Mouse (Mus musculus) induced T-regulatory cell, adult 2 months (primary cell): ENCODE measurements around the gene Dnajc15.
"Not testable (repeated sequence)": the region's sequence is repeated elsewhere in the genome, so short reads cannot be mapped to it uniquely, and the experiment has no call there.

Source experiments
- DNase-seq: peaks from one replicate; pipeline ENCODE4 v3.0.0-alpha.2; 2012; ENCODE audit warnings: low read depth

The Dnajc15 gene

DNA sequence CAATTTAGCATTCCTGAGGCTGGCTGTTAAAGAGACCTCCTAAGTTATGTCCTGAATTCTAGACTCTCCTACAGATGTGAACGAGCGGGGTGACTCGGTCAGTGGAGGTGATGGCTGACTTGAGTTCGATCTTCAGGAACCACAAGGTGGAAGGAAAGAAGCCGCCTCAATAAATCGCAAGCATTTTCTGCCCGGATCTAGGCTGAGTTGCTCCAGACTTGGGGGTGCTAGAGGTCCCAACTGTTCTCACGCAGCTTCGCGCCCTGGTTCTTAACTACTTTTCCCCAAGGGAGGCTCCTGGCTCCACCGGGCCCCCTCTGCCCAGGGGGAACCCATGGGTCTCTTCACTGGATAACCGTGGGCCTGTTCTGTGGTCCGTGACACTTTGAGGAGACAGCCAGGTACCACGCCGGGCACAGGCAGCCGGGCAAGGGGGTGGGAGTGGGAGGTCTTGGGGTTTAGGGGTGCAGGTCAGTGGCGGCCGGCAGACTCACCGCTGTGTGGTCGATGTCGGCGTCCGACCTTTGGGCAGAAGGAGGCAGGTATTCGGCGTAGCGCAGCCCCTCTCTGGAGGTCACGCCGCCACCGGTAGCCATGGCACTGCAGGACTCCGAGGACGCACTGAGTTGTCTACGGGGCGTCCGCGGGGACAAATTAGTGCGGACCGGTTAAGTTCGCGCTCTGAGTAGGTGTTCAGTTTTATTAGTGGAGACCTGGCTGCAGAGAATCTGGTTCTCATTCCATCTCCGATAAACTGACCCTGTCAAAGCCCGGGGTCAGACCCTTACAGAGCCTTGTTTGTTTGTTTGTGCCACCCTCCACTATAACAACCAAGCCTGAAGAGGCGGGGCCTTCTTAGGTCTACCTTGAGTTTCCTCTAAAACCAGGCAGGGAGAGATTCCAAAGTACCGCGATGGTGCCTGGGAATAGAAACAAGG lies at the start of gene Dnajc15:
Gene Dnajc15, minus strand, starts transcription at position 822 of the 938 bp plus-strand sequence.
- DNase-seq = peak; percentile 94

DNA sequence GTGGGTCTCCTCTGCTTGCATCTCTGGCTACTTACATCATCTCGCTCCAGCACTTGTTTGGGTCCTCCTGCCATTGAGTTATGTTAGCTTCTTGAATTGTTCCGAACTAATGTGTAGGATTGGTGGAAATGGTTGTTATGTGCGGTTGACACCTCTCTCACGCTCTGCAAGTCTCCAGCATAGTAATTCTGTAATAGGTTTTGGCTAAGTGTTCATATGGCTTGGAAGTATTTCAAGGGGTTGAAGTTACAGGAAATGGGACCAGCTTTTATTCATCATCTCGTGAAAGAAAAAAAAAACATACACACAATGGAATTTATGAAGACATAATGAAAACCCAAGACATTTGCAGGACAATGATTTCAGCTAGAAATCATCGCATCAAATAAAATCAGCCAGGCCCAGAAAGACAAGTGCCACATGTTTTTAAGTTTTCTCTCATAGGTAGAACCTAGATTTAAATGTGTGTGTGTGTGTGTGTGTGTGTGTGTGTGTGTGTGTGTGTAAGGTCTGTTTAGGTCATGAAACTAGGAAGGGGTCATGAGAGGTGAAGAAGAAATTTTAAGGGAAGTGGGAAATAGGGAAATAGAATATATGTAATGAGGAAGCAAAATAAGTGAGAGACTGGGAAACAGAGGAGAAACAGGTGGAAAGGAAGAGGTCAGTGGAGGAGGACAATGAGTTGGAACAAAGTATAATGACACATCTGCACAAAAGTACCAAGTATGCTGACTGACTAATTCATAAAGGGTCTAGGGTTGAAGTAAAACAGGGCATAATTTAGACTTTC lies 48.3 kb upstream of the Dnajc15 start:
- no peak for DNase-seq

DNA sequence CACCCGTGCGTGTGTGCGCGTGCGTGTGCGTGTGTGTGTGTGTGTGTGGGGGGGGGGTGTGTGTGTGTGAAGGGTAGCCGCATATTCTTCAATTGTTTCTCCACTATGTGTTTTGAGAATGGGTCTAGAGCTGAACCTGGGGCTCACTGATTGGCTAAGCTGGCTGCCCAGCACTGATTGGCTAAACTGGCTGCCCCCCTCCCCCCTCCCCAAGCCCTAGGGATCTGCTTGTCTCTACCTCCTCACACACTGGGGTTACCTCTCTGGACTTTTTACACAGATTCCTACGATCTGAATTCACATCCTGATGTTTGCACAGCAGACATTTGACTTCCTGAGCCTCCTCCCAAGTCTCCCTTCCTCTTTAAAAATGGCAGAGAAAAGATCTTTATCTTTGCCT lies 46.7 kb upstream of the Dnajc15 start:
- no peak for DNase-seq

DNA sequence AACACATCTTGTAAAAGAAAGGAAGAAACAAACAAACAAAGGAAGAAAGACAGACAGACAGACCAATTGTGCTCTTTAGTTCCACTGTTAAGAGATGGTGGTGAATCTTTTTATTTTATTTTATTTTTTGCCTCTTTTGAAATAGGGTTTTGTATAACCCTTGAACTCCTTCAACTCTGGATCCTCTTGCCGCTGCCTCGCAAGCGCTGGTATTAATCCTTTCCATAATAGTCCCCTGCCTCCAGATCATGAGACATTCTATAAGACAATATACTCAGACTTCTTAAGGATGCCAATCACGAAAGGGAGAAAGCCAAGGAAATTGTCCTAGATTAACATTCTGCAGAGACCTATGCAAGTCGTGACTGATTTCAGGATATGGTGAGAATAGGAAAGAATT lies 40.9 kb upstream of the Dnajc15 start:
- no peak for DNase-seq

DNA sequence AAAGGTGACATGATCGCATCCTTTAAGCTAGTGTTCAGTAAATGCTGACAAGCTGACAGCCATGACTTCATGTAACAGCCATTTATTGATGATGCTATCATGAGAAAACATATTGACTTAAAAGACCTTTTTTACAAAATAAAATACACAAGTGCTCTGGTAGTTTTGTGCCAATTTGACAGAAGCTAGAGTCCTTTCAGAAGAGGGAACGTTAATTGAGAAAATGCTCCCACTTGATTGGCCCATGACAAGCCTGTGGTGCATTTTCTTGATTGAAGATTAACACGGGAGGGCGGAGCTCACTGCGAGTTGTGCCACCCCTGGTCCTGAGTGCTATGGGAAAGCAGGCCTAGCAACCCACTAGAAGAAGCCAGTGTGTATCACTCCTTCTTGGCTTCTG lies 31.7 kb upstream of the Dnajc15 start:
- DNase-seq = peak; percentile 39

DNA sequence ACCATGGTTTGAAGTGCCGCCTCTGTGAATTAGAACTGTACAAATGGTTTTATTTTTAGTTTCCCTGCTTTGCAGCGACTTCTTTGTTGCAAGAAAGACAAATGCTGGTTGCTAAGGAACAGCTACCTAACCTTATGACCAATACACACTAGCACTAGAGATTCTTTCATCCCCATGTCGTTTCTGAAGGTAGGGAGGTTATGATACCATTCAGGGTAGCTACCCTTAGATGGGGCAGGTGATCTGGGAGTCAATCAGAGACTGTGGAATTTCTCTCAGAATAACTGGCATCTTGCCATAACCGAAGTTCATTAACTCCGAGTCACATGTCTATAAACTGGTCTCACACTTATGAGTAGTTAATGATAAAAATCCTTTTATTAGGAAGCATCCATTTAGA lies 30.5 kb upstream of the Dnajc15 start:
- DNase-seq = peak; percentile 47

DNA sequence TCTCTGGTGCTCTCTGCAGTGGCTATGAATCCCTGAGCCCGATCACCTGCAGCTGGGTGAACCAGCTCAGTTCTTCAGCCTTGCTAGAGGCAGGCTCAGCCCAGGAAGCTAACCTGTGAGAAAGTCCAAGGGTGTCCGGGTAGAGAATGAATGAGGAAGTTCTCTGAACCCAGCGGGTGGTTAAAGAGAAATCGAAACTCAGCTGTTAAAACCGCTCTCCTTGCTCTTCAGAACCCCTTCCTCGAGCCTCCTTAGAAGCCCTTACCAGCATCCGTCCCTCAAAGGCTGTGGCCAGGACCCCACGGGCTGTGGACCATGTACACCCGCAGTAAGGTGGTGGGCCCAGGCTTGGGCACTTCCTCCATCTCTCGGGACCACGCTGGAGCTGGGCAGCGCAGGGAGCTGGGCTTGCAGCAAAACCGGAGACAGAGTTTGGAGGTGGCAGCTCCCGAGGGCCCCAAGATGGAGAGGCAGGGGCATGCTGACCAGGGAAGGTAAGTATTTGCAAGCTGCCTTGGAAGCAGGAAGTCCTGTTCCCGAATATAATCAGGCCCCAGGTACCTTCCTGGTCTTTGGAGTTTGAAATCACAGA lies 29.3 kb upstream of the Dnajc15 start, which contains the start of gene Epsti1:
Gene Epsti1, plus strand, starts transcription at position 69 of the 592 bp plus-strand sequence.
- peak; percentile 84 for DNase-seq

DNA sequence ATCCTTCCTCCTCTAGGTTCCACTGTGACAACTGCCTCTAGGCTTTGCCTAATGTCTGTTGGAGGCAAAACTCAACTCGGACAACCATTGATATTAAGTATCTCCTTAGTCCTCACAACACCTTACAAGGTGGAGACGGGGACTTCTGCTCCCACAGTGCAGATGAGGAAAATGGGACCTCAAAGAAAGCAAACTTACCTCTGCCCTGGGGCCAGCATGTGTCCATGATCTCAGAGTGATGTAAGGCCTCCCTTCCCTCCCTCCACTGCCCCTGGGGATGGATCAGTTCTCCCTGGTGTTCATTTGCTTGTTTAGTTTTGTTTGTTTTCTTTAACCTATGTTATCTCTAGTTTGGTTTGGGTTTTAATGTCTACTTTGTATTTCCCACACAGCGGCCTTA lies 27.6 kb upstream of the Dnajc15 start:
- DNase-seq = no peak

DNA sequence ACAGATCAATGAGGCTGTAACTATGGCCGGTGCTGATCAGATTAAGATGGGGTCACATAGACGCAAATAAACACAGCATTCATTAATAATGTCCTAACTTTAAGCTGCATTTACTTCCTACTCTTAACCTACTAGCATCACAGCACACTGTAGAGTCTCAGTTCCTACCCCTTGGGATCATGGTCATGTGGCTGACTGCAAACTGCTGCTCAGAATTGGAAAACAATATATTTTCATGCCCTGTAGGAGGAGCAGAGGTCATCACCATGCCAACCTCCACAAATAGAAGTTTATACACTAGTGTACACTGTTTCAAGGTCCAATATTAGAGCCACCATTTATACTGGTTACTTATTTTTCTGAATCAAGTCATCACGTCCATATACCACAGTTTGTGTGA lies 21.0 kb upstream of the Dnajc15 start:
- DNase-seq = no peak

DNA sequence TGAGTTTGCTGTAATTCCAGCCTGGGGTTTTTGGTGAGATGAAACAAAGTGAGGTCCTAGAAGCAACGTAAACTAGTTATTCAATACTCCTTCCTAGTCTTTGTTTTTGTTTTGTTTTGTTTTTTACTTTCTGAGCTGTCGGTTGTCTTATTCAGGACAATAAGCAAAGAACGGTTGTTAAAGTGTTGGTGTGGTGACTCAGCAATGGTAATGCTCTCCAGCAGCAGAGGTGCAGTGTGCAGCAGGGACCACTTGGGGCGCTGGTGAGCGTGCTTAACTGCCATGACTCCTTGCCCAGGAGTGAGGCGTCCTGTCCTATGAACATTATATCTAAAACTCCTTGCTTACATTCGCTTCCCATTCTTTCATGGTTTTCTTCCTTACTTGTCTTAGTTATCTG lies 15.0 kb upstream of the Dnajc15 start:
- peak; percentile 28 for DNase-seq

DNA sequence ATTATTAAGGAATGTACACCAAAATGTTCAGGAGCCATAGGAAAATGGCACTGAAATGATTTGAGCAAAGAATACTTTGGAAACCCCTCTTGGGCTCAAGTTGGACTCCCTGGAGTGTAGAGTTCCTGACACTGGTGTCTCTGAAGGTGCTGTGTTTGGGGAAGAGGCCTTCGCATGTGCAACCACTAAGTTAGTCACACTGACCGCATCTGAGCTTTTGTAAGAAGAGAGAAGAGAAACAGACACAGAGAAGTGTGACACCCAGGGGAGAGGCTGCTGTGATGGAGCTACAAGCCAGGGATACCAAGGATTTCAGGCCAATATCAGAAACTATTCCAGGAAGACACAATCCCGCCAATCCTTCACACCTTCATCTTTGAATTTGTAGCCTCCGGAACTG lies 12.0 kb upstream of the Dnajc15 start:
- DNase-seq = no peak

DNA sequence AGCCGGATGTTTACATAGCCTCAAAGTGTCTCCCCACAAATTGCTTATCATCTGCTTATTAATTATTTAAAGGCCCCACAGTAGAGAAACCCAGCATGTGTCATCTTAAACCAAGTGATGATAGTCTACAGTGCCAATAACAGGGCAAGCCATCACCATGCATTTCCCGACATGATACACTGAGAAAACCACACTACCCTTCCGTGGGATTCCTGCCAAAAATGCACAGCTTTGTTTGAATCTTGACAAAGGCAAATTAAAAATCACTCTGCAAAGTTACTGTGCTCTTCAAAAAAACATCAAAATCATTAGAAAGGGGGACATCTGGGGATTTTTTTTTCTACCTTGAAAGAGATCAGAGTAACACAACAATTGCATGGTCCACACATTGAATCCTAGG lies 11.5 kb upstream of the Dnajc15 start:
- DNase-seq = no peak

DNA sequence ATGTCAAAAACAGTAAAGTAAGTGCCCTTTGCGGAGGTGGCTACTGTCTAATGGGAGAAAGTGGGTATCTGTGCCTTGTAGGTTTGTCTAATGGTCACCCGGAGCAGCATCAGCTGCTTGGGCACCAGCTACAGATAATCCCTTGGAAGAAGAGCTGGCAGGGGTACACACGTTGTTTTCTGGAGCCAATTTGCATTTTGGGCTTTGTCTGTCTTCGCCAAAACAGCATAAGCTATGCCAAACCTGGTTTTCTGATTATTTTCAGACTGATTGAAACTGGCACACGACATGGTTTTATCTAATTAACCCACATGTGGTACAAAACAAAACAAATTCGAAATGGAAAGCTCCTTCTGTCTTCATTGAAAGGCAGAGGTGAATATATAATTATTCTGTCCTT lies 7.7 kb upstream of the Dnajc15 start:
- no peak for DNase-seq

DNA sequence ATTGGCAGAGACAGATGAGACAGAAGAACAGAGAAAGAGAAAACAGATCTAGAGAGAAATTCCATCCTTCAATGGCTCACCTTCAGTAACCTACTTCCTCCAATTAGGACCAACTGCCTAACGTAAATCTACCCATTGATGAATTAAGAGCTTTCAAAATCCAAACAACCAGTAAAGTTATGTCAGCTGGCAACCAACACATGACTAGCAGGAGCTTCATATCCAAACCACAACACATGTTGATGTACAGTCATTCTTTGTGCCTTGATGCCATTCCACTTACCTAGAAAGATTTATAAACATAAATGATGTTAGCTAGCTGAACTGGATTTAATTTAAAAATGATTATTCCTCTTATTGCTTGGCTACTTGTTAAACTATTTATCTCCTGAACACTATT lies 7.1 kb upstream of the Dnajc15 start:
- no peak for DNase-seq

DNA sequence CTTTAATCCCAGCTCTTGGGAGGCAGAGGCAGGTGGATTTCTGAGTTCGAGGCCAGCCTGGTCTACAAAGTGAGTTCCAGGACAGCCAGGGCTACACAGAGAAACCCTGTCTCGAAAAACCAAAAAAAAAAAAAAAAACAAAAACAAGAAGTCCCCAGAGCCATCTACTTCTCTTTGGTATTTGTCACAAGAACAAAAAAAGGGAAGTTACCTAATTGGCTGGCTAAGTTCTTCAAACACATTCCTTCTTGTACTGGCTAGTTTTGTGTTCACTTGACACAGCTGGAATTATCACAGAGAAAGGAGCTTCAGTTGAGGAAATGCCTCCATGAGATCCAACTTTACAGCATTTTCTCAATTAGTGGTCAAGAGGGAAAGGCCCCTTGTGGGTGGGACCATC lies 3.0 kb upstream of the Dnajc15 start:
- not testable (repeated sequence) for DNase-seq

DNA sequence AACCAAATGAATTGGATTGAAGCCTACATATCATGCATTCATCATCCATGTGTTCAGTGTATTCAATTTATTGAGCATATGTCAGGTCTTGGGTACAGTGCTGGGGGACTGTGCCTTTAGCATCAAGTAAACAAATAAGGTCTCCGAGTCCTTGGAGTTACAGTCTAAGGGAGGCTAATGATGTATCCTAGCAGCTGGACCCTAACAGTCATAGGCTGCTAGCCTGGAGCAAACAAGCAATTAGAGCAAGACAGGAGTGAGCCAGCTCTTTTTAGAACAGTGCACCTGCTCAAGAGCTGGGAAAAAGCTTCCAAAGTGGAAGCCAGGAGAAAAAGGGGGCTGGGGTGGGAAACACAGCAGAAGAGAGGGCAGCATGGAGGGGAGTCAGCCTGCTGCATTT lies 1.3 kb upstream of the Dnajc15 start:
- no peak for DNase-seq

DNA sequence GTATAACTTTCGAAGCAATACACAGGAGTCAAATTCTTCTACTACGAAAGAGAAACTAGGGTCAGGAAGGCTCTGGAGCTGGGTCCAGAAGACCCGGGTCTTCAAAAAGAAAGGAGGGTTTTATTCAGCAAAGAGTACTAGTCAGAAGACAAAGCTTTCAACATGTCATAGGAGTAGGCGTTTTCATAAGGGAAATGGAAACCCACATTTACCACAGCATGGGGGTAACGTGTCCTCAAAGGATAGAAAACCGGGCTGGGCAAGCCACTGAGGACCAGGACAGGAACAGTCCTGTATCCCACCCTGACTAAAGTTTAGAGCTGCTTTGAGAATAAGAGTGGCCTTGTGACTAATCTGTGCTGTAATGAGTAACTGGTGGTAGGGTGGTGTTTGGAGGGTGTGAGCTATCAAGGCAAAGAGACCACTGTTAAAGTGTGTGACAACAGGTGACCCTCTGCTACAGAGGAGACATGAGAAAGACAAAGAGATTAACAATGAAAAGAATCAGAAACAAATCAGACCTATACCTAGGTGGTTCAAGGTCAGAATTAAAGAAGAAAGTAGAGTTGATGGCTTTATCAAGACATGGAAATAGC lies 3.4 kb downstream of the Dnajc15 start:
- peak; percentile 83 for DNase-seq

DNA sequence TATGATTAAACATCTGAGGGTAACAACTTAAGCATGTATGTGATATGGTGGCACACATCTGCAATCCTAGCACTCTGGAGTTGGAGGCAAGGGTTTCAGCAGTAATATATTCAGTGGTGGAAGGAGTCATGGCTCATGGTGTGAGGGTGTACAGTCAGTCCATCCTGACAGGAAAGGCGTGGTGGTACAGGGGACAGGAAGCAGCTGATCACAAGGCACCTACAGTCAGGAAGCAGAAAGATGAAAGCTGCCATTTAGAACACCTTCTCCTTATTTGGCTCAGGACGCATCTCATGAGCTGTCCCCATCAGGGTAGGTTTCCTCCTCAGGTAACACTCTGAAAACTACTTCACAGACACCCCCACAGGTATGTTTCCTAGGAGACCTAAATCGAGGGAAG lies 4.0 kb downstream of the Dnajc15 start:
- peak; percentile 79 for DNase-seq

DNA sequence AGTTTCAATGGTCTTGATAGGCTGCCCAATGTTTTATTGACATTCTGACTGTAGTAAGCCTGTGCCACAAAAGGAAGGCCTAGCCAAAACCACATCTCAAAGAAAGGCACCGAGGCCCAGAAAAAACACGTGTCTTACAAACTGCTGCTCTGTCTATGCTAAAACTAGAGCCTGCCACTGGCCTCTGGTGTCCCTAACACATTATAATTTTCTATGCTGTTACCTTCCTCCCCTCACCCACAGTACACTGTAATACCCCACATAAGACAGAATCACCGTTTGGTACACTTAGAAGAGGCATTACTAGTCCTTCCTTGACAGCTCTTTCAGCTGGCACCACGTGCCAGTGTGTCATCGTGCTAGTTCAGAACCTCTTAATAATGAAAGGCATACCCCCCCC lies 7.3 kb downstream of the Dnajc15 start:
- DNase-seq = peak; percentile 47

DNA sequence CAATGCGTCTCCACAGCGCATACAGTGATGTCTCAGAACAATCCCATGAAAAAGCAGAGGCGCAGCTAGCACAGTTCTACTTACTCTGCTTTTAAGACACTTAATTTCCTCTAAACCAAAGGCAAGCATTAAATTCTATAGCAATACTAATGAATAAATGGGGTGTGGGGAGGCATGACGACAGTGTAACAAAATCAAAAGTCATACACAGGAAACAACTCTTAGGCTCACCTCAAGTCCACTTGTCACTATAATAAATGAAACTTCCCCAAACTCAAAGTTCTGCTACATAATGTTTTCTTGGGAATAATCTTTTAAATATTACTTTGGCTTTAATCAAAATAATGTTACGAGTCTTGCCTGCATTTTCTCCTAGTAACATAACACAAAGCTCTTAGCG lies 10.4 kb downstream of the Dnajc15 start:
- peak; percentile 54 for DNase-seq

DNA sequence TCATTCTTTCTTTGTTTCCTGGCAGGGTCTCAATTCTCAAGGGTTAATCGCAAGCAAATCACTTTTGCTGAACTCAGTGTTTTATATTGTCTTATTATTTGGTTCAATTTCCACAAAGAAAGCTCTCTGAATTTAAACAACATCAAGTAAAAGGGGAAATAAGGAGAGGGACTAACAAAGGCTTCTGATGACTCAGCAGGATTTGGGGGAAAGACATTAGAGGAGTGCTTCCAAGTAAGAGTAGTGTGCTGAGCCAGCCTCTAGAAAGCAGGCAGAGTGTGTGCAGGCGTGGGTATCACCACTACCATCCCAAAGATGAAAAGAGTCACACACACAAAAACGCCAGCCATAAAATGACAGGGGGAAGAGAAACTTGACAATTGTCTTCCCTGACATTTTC lies 10.9 kb downstream of the Dnajc15 start:
- peak; percentile 44 for DNase-seq

DNA sequence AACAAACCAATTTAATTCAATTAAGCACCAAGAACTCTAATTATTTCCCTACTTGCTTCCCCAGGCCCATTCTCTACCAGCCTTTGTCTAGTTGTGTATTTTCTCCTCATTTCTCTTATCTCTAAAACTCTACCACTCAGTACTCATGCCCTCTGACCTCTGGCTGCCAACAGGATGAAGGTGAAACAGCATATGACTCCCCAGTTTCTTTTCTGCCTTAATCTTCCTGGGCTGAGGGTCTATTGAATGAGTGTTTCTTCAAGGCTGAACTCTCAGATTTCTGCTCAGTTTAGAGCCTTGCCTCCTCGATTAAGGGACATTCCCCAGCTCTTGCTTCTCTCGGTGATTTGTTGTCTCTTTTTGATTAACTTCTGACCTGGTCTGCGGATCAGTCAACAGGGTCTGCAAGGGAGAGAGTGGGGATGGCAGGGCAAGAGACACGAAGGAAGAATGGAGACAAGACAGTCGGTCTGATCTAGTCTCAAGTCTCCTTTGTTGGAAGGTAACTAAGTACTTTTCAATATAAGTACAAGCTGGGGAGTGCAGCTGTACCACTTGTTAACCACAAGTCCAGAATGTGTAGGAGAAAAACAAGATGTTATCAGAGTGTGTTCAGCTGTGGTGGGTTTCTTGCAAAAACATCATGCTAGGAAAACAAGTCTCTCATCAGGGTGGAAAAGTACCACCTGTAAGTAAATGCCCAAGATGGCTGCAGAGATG lies 13.9 kb downstream of the Dnajc15 start:
- peak; percentile 72 for DNase-seq
